Mouse (Mus musculus) urinary bladder, adult 18-20 months (tissue): Measurements from ENCODE around the gene Polr3gl.
A peak's percentile ranks its signal among the peaks of the same experiment; 100 is the strongest.

Source experiments
- DNase-seq, 2 experiments: peaks; one replicate each; pipeline ENCODE4 v3.0.0; 2022; ENCODE audit warnings: low spot score in 2 of 2, mixed read lengths in 2 of 2

Polr3gl gene

GRCm38 (mm10) chr3:96598156-96599068, 4.4 kb upstream of the Polr3gl start:
- DNase-seq, result peak in 1 of 2 experiments; percentile 45

- DNase-seq, result no peak
These were observed 3.5 kb upstream of the Polr3gl start for GRCm38 (mm10) chr3:96597435-96597891.

- no peak for DNase-seq
These were observed 2.9 kb upstream of the Polr3gl start for GRCm38 (mm10) chr3:96596855-96597254.

GRCm38 (mm10) chr3:96596228-96596707, 2.3 kb upstream of the Polr3gl start, which contains the start of gene Ankrd34a:
Ankrd34a (plus strand) TSS chr3:96596636.
- DNase-seq, result no peak

- no peak for DNase-seq
These were observed 1.7 kb upstream of the Polr3gl start for GRCm38 (mm10) chr3:96595661-96596060.

- DNase-seq, result no peak
These were observed 870 bp upstream of the Polr3gl start for GRCm38 (mm10) chr3:96594851-96595250.

GRCm38 (mm10) chr3:96593374-96593773, 607 bp downstream of the Polr3gl start:
- DNase-seq, result no peak

GRCm38 (mm10) chr3:96590657-96591056, 3.3 kb downstream of the Polr3gl start:
- DNase-seq, result no peak

- no peak for DNase-seq
These were observed 10.6 kb downstream of the Polr3gl start for GRCm38 (mm10) chr3:96583386-96583785.

- no peak for DNase-seq
These were observed 12.0 kb downstream of the Polr3gl start for GRCm38 (mm10) chr3:96581771-96582515.

GRCm38 (mm10) chr3:96581141-96581540, 12.8 kb downstream of the Polr3gl start:
- DNase-seq, result no peak

GRCm38 (mm10) chr3:96579885-96580454, 14.0 kb downstream of the Polr3gl start:
- DNase-seq, result peak; percentile 81 to 86

- no peak for DNase-seq
These were observed 14.7 kb downstream of the Polr3gl start for GRCm38 (mm10) chr3:96579239-96579750.

- DNase-seq, result no peak
These were observed 15.3 kb downstream of the Polr3gl start for GRCm38 (mm10) chr3:96578561-96579238.

GRCm38 (mm10) chr3:96577566-96577965, 16.4 kb downstream of the Polr3gl start:
- no peak for DNase-seq

GRCm38 (mm10) chr3:96576690-96577541, 17.1 kb downstream of the Polr3gl start, which contains the start of gene Gm16253:
Gm16253 (plus strand) TSS chr3:96576984.
- peak in 1 of 2 experiments; percentile 91 for DNase-seq

GRCm38 (mm10) chr3:96576005-96576658, 17.8 kb downstream of the Polr3gl start:
- peak in 1 of 2 experiments; percentile 73 for DNase-seq

GRCm38 (mm10) chr3:96575272-96575984, 18.6 kb downstream of the Polr3gl start:
- DNase-seq, result no peak
